Mouse (Mus musculus): ENCODE results near the gene Pde1a.
"Not testable (repeated sequence)": the region's sequence is repeated elsewhere in the genome, so short reads cannot be mapped to it uniquely, and the experiment has no call there.

Gene Pde1a

GRCm38 (mm10) chr2:79957659-79958340, 171.5 kb downstream of the Pde1a start:
- no peak for DNase-seq

GRCm38 (mm10) chr2:79945898-79946675, 183.2 kb downstream of the Pde1a start:
- no peak for DNase-seq

- no peak for DNase-seq
Measured at GRCm38 (mm10) chr2:79934660-79935059, 194.6 kb downstream of the Pde1a start.

GRCm38 (mm10) chr2:79922356-79922755, 206.9 kb downstream of the Pde1a start:
- DNase-seq, result no peak

GRCm38 (mm10) chr2:79921375-79921774, 207.9 kb downstream of the Pde1a start:
- DNase-seq, result no peak

- no peak for DNase-seq
Measured at GRCm38 (mm10) chr2:79920438-79920837, 208.8 kb downstream of the Pde1a start.

- DNase-seq, result no peak
Measured at GRCm38 (mm10) chr2:79901841-79902510, 227.3 kb downstream of the Pde1a start.

- no peak for DNase-seq
Measured at GRCm38 (mm10) chr2:79898522-79898921, 230.7 kb downstream of the Pde1a start.

GRCm38 (mm10) chr2:79892829-79893228, 236.4 kb downstream of the Pde1a start:
- DNase-seq, result no peak

- DNase-seq, result no peak
Measured at GRCm38 (mm10) chr2:79891760-79892570, 237.3 kb downstream of the Pde1a start.

- DNase-seq, result no peak
Measured at GRCm38 (mm10) chr2:79890726-79891125, 238.5 kb downstream of the Pde1a start.

- no peak for DNase-seq
Measured at GRCm38 (mm10) chr2:79883631-79884350, 245.5 kb downstream of the Pde1a start.

GRCm38 (mm10) chr2:79883210-79883609, 246.0 kb downstream of the Pde1a start:
- DNase-seq, result no peak

GRCm38 (mm10) chr2:79865275-79865999, 263.8 kb downstream of the Pde1a start:
- DNase-seq, result no peak

GRCm38 (mm10) chr2:79856874-79857273, 272.4 kb downstream of the Pde1a start:
- DNase-seq, result no peak

GRCm38 (mm10) chr2:79847396-79847795, 281.9 kb downstream of the Pde1a start:
- not testable (repeated sequence) for DNase-seq

- DNase-seq, result no peak
Measured at GRCm38 (mm10) chr2:79839513-79839912, 289.7 kb downstream of the Pde1a start.

- no peak for DNase-seq
Measured at GRCm38 (mm10) chr2:79839090-79839489, 290.2 kb downstream of the Pde1a start.

GRCm38 (mm10) chr2:79825853-79826252, 303.4 kb downstream of the Pde1a start:
- DNase-seq, result no peak

- DNase-seq, result no peak
Measured at GRCm38 (mm10) chr2:79819543-79819942, 309.7 kb downstream of the Pde1a start.

GRCm38 (mm10) chr2:79815708-79816484, 313.4 kb downstream of the Pde1a start:
- no peak for DNase-seq

Measured in spleen, adult 18-20 months (tissue).